ENCODE assay signal across 12 mouse cellular contexts in the genomic region with DNA sequence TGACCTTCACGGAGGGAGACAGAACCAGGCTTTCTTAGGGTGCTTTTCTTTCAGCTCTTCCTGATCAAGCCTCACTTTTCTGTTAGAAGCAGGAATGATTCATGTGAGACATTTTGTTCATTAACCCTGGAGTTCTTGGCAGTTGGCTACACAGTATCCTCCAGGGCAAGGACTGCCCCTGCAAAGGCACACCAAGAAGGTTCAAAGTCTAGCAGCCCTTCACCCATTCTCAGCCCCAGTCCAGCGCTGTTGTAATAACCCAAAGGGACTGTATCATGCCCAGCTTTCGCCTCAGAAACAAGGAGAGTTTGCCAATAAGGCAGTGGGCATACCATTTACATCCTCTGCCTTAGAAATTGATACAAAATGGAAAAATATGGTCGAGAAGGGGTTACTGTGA. TPM values are rescaled to one million over a fixed set of nuclear protein-coding genes. Genes with fewer than 3 reads are reported as not detected.
DNase-seq lines count a peak whose midpoint lies in the region; ATAC-seq and TF ChIP-seq lines count a peak whose summit lies in the region.
"Had no signal": no experiment of that assay in that cellular context is flagged by ENCODE, and none has a peak within 500 bp of the region (broad histone marks: within the 10 kb centered on the region; RNA-seq: fewer than 3 reads in every experiment).

No protein-coding gene starts in this region.

- no peak for ATAC-seq in lung, embryonic 15.5 days (ENCODE audit: borderline replicate concordance, extremely low read depth, low FRiP score, low TSS enrichment)
- ATAC-seq in kidney, embryonic 14.5 days (ENCODE audit: low FRiP score, low TSS enrichment): no peak
- no peak for ATAC-seq in neural tube, embryonic 15.5 days (ENCODE audit: low FRiP score)
- no peak for ATAC-seq in intestine, embryonic 16.5 days
- ATAC-seq: forebrain, embryonic 13.5 days; liver, postnatal 0 days had no signal

- 90% methylated on average over 4 of the region's 4 CpGs for whole genome bisulfite sequencing in heart, adult 2 months
- 93% methylated on average over 4 of the region's 4 CpGs for WGBS in lung, embryonic 15.5 days
- WGBS in kidney, embryonic 14.5 days: 84% methylated on average over 4 of the region's 4 CpGs
- 90% methylated on average over 4 of the region's 4 CpGs for WGBS in neural tube, embryonic 15.5 days
- 90% methylated on average over 4 of the region's 4 CpGs for WGBS in intestine, embryonic 16.5 days

- no peak overlapping the region for H3K9ac ChIP-seq in heart, adult 2 months (ENCODE audit: low read depth, low read length)
- H3K9ac ChIP-seq in lung, embryonic 15.5 days: no peak overlapping the region
- H3K9ac ChIP-seq in kidney, embryonic 14.5 days (ENCODE audit: low read depth, low read length): no peak overlapping the region
- no peak overlapping the region for H3K9ac ChIP-seq in neural tube, embryonic 15.5 days (replicated peaks)
- H3K9ac ChIP-seq in intestine, embryonic 16.5 days (ENCODE audit: low read depth, low read length): no peak overlapping the region
- H3K9ac ChIP-seq: forebrain, embryonic 13.5 days; liver, postnatal 0 days had no signal

- peaks cover 50% of the 10 kb centered on the region for H3K4me1 ChIP-seq in heart, adult 2 months (ENCODE audit: control insufficient read depth, insufficient read depth, low read length)
- peaks cover 67% of the 10 kb centered on the region for H3K4me1 ChIP-seq in lung, embryonic 15.5 days
- H3K4me1 ChIP-seq in kidney, embryonic 14.5 days (ENCODE audit: control insufficient read depth, insufficient read depth, low read length): peaks cover 47% of the 10 kb centered on the region
- H3K4me1 ChIP-seq in neural tube, embryonic 15.5 days: peaks cover 53% of the 10 kb centered on the region
- peaks cover 34% of the 10 kb centered on the region for H3K4me1 ChIP-seq in intestine, embryonic 16.5 days (ENCODE audit: control insufficient read depth, insufficient read depth, low read length)

- intact Hi-C loops in heart, adult 2 months (cut with DNase I): no loop called here

- no peak overlapping the region for H3K4me2 ChIP-seq in lung, embryonic 15.5 days
- H3K4me2 ChIP-seq in kidney, embryonic 14.5 days (replicated peaks; ENCODE audit: low read depth, low read length): no peak overlapping the region
- no peak overlapping the region for H3K4me2 ChIP-seq in neural tube, embryonic 15.5 days
- no peak overlapping the region for H3K4me2 ChIP-seq in intestine, embryonic 16.5 days (ENCODE audit: low read depth, low read length)
- H3K4me2 ChIP-seq: forebrain, embryonic 13.5 days had no signal

- H3K36me3 ChIP-seq in heart, adult 2 months (ENCODE audit: control insufficient read depth, insufficient read depth, low read length): peaks cover 22% of the 10 kb centered on the region
- H3K36me3 ChIP-seq in lung, embryonic 15.5 days: no peaks in the 10 kb centered on the region
- no peaks in the 10 kb centered on the region for H3K36me3 ChIP-seq in kidney, embryonic 14.5 days (ENCODE audit: control insufficient read depth, insufficient read depth, low read length)
- peaks cover 4% of the 10 kb centered on the region; the same call in 1 of the 2 replicates for H3K36me3 ChIP-seq in neural tube, embryonic 15.5 days
- H3K36me3 ChIP-seq in intestine, embryonic 16.5 days (ENCODE audit: control insufficient read depth, insufficient read depth, low read length): no peaks in the 10 kb centered on the region

- TF ChIP-seq POLR2A in heart, adult 2 months (IDR thresholded peaks at IDR 0.05; ENCODE audit: insufficient read depth, low read depth, low read length): no peak

- no peaks in the 10 kb centered on the region for H3K27me3 ChIP-seq in heart, adult 2 months (ENCODE audit: control insufficient read depth, insufficient read depth, low read length)
- H3K27me3 ChIP-seq in lung, embryonic 15.5 days: no peaks in the 10 kb centered on the region
- no peaks in the 10 kb centered on the region for H3K27me3 ChIP-seq in kidney, embryonic 14.5 days (ENCODE audit: control insufficient read depth, insufficient read depth, low read length)
- H3K27me3 ChIP-seq in neural tube, embryonic 15.5 days (replicated peaks): no peaks in the 10 kb centered on the region
- no peaks in the 10 kb centered on the region for H3K27me3 ChIP-seq in intestine, embryonic 16.5 days (replicated peaks; ENCODE audit: control insufficient read depth, insufficient read depth, low read length)
- H3K27me3 ChIP-seq: forebrain, embryonic 13.5 days had no signal

- H3K27ac ChIP-seq in heart, adult 2 months: peak overlapping the region; percentile 79
- 0 out of 2 replicates have a peak overlapping the region, but pooled peaks have one; percentile 36 for H3K27ac ChIP-seq in lung, embryonic 15.5 days
- peak overlapping the region; percentile 66 for H3K27ac ChIP-seq in kidney, embryonic 14.5 days (ENCODE audit: low read depth, low read length)
- H3K27ac ChIP-seq in neural tube, embryonic 15.5 days (replicated peaks): peak overlapping the region; percentile 56; the same call in 1 of the 2 replicates
- H3K27ac ChIP-seq in intestine, embryonic 16.5 days (ENCODE audit: low read length): no peak overlapping the region
- H3K27ac ChIP-seq: hindbrain, embryonic 10.5 days had no signal

- no peak for DNase-seq in heart, adult 2 months
- DNase-seq in heart, postnatal 4 days: no peak
- no peak for DNase-seq in lung, postnatal 4 days
- no peak for DNase-seq in cerebellum, postnatal 25 days
- DNase-seq: cerebellum, adult 8-10 months; liver, postnatal 0 days had no signal

- no peak overlapping the region for H3K4me3 ChIP-seq in heart, adult 2 months
- no peak overlapping the region for H3K4me3 ChIP-seq in lung, embryonic 15.5 days
- no peak overlapping the region for H3K4me3 ChIP-seq in kidney, embryonic 14.5 days (ENCODE audit: low read length)
- H3K4me3 ChIP-seq in neural tube, embryonic 15.5 days (replicated peaks): no peak overlapping the region
- H3K4me3 ChIP-seq in intestine, embryonic 16.5 days (ENCODE audit: low read length): no peak overlapping the region
- H3K4me3 ChIP-seq: forebrain, embryonic 13.5 days; hindbrain, embryonic 10.5 days had no signal

- no peaks in the 10 kb centered on the region for H3K79me2 ChIP-seq in heart, adult 2 months (replicated peaks; ENCODE audit: control insufficient read depth, insufficient read depth, low read length)

- no peak for TF ChIP-seq EP300 in heart, adult 2 months (IDR thresholded peaks at IDR 0.05; ENCODE audit: insufficient read depth, low read depth, low read length)

- TF ChIP-seq CTCF in heart, adult 2 months (IDR thresholded peaks at IDR 0.05): no peak

- no peaks in the 10 kb centered on the region for H3K9me3 ChIP-seq in lung, embryonic 15.5 days
- no peaks in the 10 kb centered on the region for H3K9me3 ChIP-seq in kidney, embryonic 14.5 days (ENCODE audit: control insufficient read depth, low read length)
- no peaks in the 10 kb centered on the region for H3K9me3 ChIP-seq in neural tube, embryonic 15.5 days (replicated peaks)
- no peaks in the 10 kb centered on the region for H3K9me3 ChIP-seq in intestine, embryonic 16.5 days (ENCODE audit: control insufficient read depth, low read length)
- H3K9me3 ChIP-seq: forebrain, embryonic 13.5 days; hindbrain, embryonic 10.5 days had no signal

RNA-seq across cellular contexts. Expression of gene Hic1, which starts 34.0 kb away (rescaled TPM):
- total RNA-seq in heart, adult 2 months (2021): 10 to 100 TPM; 12.6 to 13.6 TPM
- polyA plus RNA-seq in heart, adult 2 months (2012; rRNA removed): 15.5 and 19.6 TPM in 2 replicates
- total RNA-seq in heart, postnatal 4 days (2021): 10 to 100 TPM; 42.6 to 49.5 TPM
- 20.1 and 21.7 TPM in 2 replicates for polyA plus RNA-seq in lung, embryonic 15.5 days (2015; fragmentation: Nextera tagmentation; extraction: Ambion mirVana)
- polyA plus RNA-seq in kidney, embryonic 14.5 days (2014; fragmentation: Nextera tagmentation; extraction: Ambion mirVana): 16.9 and 26.6 TPM in 2 replicates
- polyA plus RNA-seq in neural tube, embryonic 15.5 days (2015; fragmentation: Nextera tagmentation; extraction: Ambion mirVana): 5.3 and 10.7 TPM in 2 replicates
- polyA plus RNA-seq in intestine, embryonic 16.5 days (2015; fragmentation: Nextera tagmentation; extraction: Ambion mirVana): 7.1 and 8.6 TPM in 2 replicates

RNA-seq across cellular contexts. Expression of gene Ovca2, which starts 43.3 kb away (rescaled TPM):
- total RNA-seq in heart, adult 2 months (2021): 1 to 10 TPM; 5.7 to 6.1 TPM
- 11.1 and 16.7 TPM in 2 replicates for polyA plus RNA-seq in heart, adult 2 months (2012; rRNA removed)
- 1 to 10 TPM; 8.1 to 8.7 TPM for total RNA-seq in heart, postnatal 4 days (2021)
- 25.5 and 26.2 TPM in 2 replicates for polyA plus RNA-seq in lung, embryonic 15.5 days (2015; fragmentation: Nextera tagmentation; extraction: Ambion mirVana)
- 33.3 and 33.4 TPM in 2 replicates for polyA plus RNA-seq in kidney, embryonic 14.5 days (2014; fragmentation: Nextera tagmentation; extraction: Ambion mirVana)
- 12.6 and 15.4 TPM in 2 replicates for polyA plus RNA-seq in neural tube, embryonic 15.5 days (2015; fragmentation: Nextera tagmentation; extraction: Ambion mirVana)
- polyA plus RNA-seq in intestine, embryonic 16.5 days (2015; fragmentation: Nextera tagmentation; extraction: Ambion mirVana): 18.7 and 23.9 TPM in 2 replicates

RNA-seq across cellular contexts. Expression of gene Dph1, which starts 55.7 kb away (rescaled TPM):
- total RNA-seq in heart, adult 2 months (2021): 10 to 100 TPM in 1 of 2 experiments, 1 to 10 TPM in 1; 8.5 to 11.6 TPM
- polyA plus RNA-seq in heart, adult 2 months (2012; rRNA removed): 21.7 and 32.9 TPM in 2 replicates
- 10 to 100 TPM; 15.0 to 17.4 TPM for total RNA-seq in heart, postnatal 4 days (2021)
- 20.4 and 21.0 TPM in 2 replicates for polyA plus RNA-seq in lung, embryonic 15.5 days (2015; fragmentation: Nextera tagmentation; extraction: Ambion mirVana)
- polyA plus RNA-seq in kidney, embryonic 14.5 days (2014; fragmentation: Nextera tagmentation; extraction: Ambion mirVana): 25.7 and 29.2 TPM in 2 replicates
- 13.8 and 16.2 TPM in 2 replicates for polyA plus RNA-seq in neural tube, embryonic 15.5 days (2015; fragmentation: Nextera tagmentation; extraction: Ambion mirVana)
- polyA plus RNA-seq in intestine, embryonic 16.5 days (2015; fragmentation: Nextera tagmentation; extraction: Ambion mirVana): 20.3 and 22.7 TPM in 2 replicates

RNA-seq across cellular contexts. Expression of gene Rtn4rl1, which starts 58.2 kb away (rescaled TPM):
- total RNA-seq in heart, adult 2 months (2021): 1 to 10 TPM; 8.4 to 9.4 TPM
- 7.5 and 10.4 TPM in 2 replicates for polyA plus RNA-seq in heart, adult 2 months (2012; rRNA removed)
- 10 to 100 TPM; 20.3 to 23.2 TPM for total RNA-seq in heart, postnatal 4 days (2021)
- 1.8 and 3.3 TPM in 2 replicates for polyA plus RNA-seq in lung, embryonic 15.5 days (2015; fragmentation: Nextera tagmentation; extraction: Ambion mirVana)
- polyA plus RNA-seq in kidney, embryonic 14.5 days (2014; fragmentation: Nextera tagmentation; extraction: Ambion mirVana): 2.7 and 4.2 TPM in 2 replicates
- polyA plus RNA-seq in neural tube, embryonic 15.5 days (2015; fragmentation: Nextera tagmentation; extraction: Ambion mirVana): 12.6 and 13.7 TPM in 2 replicates
- 1.5 and 1.6 TPM in 2 replicates for polyA plus RNA-seq in intestine, embryonic 16.5 days (2015; fragmentation: Nextera tagmentation; extraction: Ambion mirVana)
